Mouse (Mus musculus) c-Kit-positive CD71-negative TER-119-negative erythroid progenitor cells, embryonic 14.5 days (primary cell): Measurements from ENCODE around the gene Map10.

ENCODE experiments used
- DNase-seq: peaks from one replicate; pipeline ENCODE4 v3.0.0-alpha.2; 2013; ENCODE audit warnings: low read depth

Map10 gene

DNA sequence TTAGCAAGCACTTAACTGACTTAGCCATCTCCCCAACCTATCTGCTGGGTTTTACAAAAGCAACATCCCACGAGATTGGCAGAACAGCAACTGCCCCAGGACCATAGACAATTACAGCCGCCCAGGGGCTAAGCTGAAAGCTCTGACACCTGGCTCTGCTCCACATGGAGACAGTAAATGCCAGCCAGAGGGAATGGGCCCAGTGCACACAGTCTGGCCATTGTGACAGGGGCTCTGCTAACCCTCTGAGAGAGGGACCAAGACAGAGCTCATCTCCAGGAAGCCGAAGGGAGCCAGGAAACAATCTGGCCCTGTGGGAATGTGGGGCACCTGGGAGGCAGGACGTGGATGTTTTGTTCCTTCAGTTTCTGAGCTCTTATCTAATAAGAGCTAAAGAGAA is 46.6 kb downstream of the Map10 start:
- no peak for DNase-seq

DNA sequence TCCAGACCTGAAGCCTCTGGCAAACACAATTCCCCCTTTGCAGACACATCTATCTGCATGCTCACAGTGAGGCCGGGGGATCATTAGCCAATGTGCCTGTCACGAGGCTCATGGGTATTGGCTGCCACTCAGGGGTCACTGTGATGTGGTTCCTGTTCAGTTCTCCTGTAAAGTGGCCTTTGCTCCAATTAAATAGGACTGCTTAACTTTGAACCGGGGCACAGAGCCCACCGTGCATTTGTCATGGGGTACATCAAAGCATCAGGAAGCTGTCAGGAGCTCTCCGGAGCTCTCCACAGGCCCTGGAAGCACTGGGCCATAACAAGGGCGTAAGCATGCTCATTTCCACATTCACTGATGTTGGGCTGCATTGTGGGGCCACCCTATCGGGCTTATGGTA is 47.0 kb downstream of the Map10 start:
- DNase-seq: no peak

DNA sequence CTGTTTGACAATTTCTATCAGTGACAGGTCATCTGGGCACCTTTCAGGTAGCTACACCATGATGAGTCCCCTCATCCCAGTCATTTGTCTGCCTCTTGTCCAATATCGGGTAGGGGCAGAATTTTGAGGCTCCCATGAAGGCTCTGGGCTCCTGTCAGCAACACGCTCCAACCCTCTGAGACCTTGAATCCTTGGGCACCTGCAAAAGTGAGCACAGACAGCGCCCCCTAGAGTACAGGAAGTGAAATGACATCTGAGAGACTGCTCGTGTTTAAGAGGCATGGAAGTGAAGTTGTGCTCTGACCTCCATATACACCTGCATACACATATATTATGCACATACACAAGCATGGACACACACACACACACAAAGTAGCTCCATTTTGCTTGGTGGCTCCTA is 49.3 kb downstream of the Map10 start:
- no peak for DNase-seq

DNA sequence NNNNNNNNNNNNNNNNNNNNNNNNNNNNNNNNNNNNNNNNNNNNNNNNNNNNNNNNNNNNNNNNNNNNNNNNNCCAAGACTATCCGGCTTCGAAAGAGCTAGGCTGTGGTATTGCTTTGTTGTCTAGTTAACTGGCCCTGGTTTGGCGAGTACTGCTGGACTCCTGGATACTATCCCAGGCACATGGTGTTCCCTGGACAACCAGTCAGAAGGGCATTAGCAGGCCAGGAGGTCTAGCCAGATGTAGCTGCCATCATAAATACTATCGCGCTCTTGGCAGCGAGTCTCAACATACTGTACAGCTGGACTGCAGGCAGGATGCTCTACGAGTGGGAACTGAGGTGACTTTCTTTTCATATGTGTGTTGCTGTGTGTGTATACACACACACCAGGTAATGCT is 53.1 kb downstream of the Map10 start:
- DNase-seq: no peak
